Mouse (Mus musculus): ENCODE results near the gene Zfp811. TPM values are rescaled to one million over a fixed set of nuclear protein-coding genes. Genes with fewer than 3 reads are reported as not detected.

Zfp811 gene
- polyA plus RNA-seq, 2 experiments: 2.8 to 3.7 TPM

GRCm38 (mm10) chr17:32786944-32787343, 22.8 kb downstream of the Zfp811 start:
- Histone ChIP-seq H3K27ac (replicated peaks; ENCODE audit: low read depth, low read length) (no peak overlapping the region), H3K4me2 (replicated peaks; ENCODE audit: low read depth, low read length, severe bottlenecking) (peak overlapping the region; percentile 63), H3K9me3 (ENCODE audit: control insufficient read depth, low read length) (no peaks in the 10 kb centered on the region), H3K9ac (ENCODE audit: low read depth, low read length, severe bottlenecking) (peak overlapping the region; percentile 92), H3K4me1 (ENCODE audit: control insufficient read depth, insufficient read depth, low read length) (peaks cover 17% of the 10 kb centered on the region), H3K36me3 (ENCODE audit: control insufficient read depth, insufficient read depth, low read length) (peaks cover 33% of the 10 kb centered on the region), H3K27me3 (ENCODE audit: control insufficient read depth, insufficient read depth, low read length) (no peaks in the 10 kb centered on the region), H3K4me3 (replicated peaks; ENCODE audit: low read length) (peak overlapping the region; percentile 82)
- TF ChIP-seq POLR2A (IDR thresholded peaks at IDR 0.05; ENCODE audit: borderline replicate concordance, extremely low read depth, insufficient read depth, insufficient read length): no peak
- no peak for DNase-seq (ENCODE audit: low spot score)
- no peak for ATAC-seq (ENCODE audit: low FRiP score, low read depth)
- WGBS: 69% methylated on average over 6 of the region's 6 CpGs

- H3K27me3 ChIP-seq (ENCODE audit: control insufficient read depth, insufficient read depth, low read length): no peaks in the 10 kb centered on the region
- H3K4me3 ChIP-seq (replicated peaks; ENCODE audit: low read length): no peak overlapping the region
- H3K4me1 ChIP-seq (ENCODE audit: control insufficient read depth, insufficient read depth, low read length): peaks cover 17% of the 10 kb centered on the region
- H3K27ac ChIP-seq (replicated peaks; ENCODE audit: low read depth, low read length): no peak overlapping the region
- H3K4me2 ChIP-seq (replicated peaks; ENCODE audit: low read depth, low read length, severe bottlenecking): no peak overlapping the region
- no peak for DNase-seq (ENCODE audit: low spot score)
- WGBS: 82% methylated on average over 3 of the region's 3 CpGs
- ATAC-seq (ENCODE audit: low FRiP score, low read depth): no peak
- peaks cover 33% of the 10 kb centered on the region for H3K36me3 ChIP-seq (ENCODE audit: control insufficient read depth, insufficient read depth, low read length)
- H3K9ac ChIP-seq (ENCODE audit: low read depth, low read length, severe bottlenecking): no peak overlapping the region
- no peaks in the 10 kb centered on the region for H3K9me3 ChIP-seq (ENCODE audit: control insufficient read depth, low read length)
- TF ChIP-seq POLR2A (IDR thresholded peaks at IDR 0.05; ENCODE audit: borderline replicate concordance, extremely low read depth, insufficient read depth, insufficient read length): no peak
These were observed 24.1 kb downstream of the Zfp811 start for GRCm38 (mm10) chr17:32785656-32786055.

GRCm38 (mm10) chr17:32777564-32777963, 32.2 kb downstream of the Zfp811 start:
- peaks cover 60% of the 10 kb centered on the region for H3K36me3 ChIP-seq (ENCODE audit: control insufficient read depth, insufficient read depth, low read length)
- no peak for ATAC-seq (ENCODE audit: low FRiP score, low read depth)
- 91% methylated on average over 3 of the region's 3 CpGs for WGBS

GRCm38 (mm10) chr17:32771213-32771612, 38.5 kb downstream of the Zfp811 start:
- H3K4me2 ChIP-seq (replicated peaks; ENCODE audit: low read depth, low read length, severe bottlenecking): no peak overlapping the region
- no peak for TF ChIP-seq POLR2A (IDR thresholded peaks at IDR 0.05; ENCODE audit: borderline replicate concordance, extremely low read depth, insufficient read depth, insufficient read length)
- no peak for ATAC-seq (ENCODE audit: low FRiP score, low read depth)
- H3K9ac ChIP-seq (ENCODE audit: low read depth, low read length, severe bottlenecking): no peak overlapping the region
- H3K27me3 ChIP-seq (ENCODE audit: control insufficient read depth, insufficient read depth, low read length): no peaks in the 10 kb centered on the region
- no peak overlapping the region for H3K27ac ChIP-seq (replicated peaks; ENCODE audit: low read depth, low read length)
- no peak for DNase-seq (ENCODE audit: low spot score)
- peaks cover 90% of the 10 kb centered on the region for H3K36me3 ChIP-seq (ENCODE audit: control insufficient read depth, insufficient read depth, low read length)
- WGBS: 86% methylated on average over 1 of the region's 1 CpGs
- 0 out of 2 replicates have a peak, but pooled peaks cover 5% of the 10 kb centered on the region for H3K9me3 ChIP-seq (ENCODE audit: control insufficient read depth, low read length)
- H3K4me1 ChIP-seq (ENCODE audit: control insufficient read depth, insufficient read depth, low read length): no peaks in the 10 kb centered on the region
- H3K4me3 ChIP-seq (replicated peaks; ENCODE audit: low read length): no peak overlapping the region

More at GRCm38 (mm10) chr17:32777564-32777963, 32.2 kb downstream of the Zfp811 start:
- no peak overlapping the region for H3K27ac ChIP-seq (replicated peaks; ENCODE audit: low read depth, low read length)
- H3K27me3 ChIP-seq (ENCODE audit: control insufficient read depth, insufficient read depth, low read length): no peaks in the 10 kb centered on the region
- H3K4me3 ChIP-seq (replicated peaks; ENCODE audit: low read length): no peak overlapping the region
- no peaks in the 10 kb centered on the region for H3K9me3 ChIP-seq (ENCODE audit: control insufficient read depth, low read length)
- TF ChIP-seq POLR2A (IDR thresholded peaks at IDR 0.05; ENCODE audit: borderline replicate concordance, extremely low read depth, insufficient read depth, insufficient read length): no peak
- H3K4me1 ChIP-seq (ENCODE audit: control insufficient read depth, insufficient read depth, low read length): no peaks in the 10 kb centered on the region
- H3K4me2 ChIP-seq (replicated peaks; ENCODE audit: low read depth, low read length, severe bottlenecking): no peak overlapping the region
- no peak overlapping the region for H3K9ac ChIP-seq (ENCODE audit: low read depth, low read length, severe bottlenecking)
- DNase-seq (ENCODE audit: low spot score): no peak

- 0 out of 2 replicates have a peak, but pooled peaks cover 7% of the 10 kb centered on the region for H3K9me3 ChIP-seq (ENCODE audit: control insufficient read depth, low read length)
- no peaks in the 10 kb centered on the region for H3K27me3 ChIP-seq (ENCODE audit: control insufficient read depth, insufficient read depth, low read length)
- H3K27ac ChIP-seq (replicated peaks; ENCODE audit: low read depth, low read length): no peak overlapping the region
- H3K4me3 ChIP-seq (replicated peaks; ENCODE audit: low read length): no peak overlapping the region
- ATAC-seq (ENCODE audit: low FRiP score, low read depth) (no peak), DNase-seq (ENCODE audit: low spot score) (no peak)
- no peak for TF ChIP-seq POLR2A (IDR thresholded peaks at IDR 0.05; ENCODE audit: borderline replicate concordance, extremely low read depth, insufficient read depth, insufficient read length)
- peaks cover 67% of the 10 kb centered on the region for H3K36me3 ChIP-seq (ENCODE audit: control insufficient read depth, insufficient read depth, low read length)
- no peak overlapping the region for H3K9ac ChIP-seq (ENCODE audit: low read depth, low read length, severe bottlenecking)
- WGBS: 96% methylated on average over 2 of the region's 2 CpGs
- H3K4me1 ChIP-seq (ENCODE audit: control insufficient read depth, insufficient read depth, low read length): no peaks in the 10 kb centered on the region
- H3K4me2 ChIP-seq (replicated peaks; ENCODE audit: low read depth, low read length, severe bottlenecking): no peak overlapping the region
These were observed 43.3 kb downstream of the Zfp811 start for GRCm38 (mm10) chr17:32766422-32766821.

GRCm38 (mm10) chr17:32757331-32757730, 52.4 kb downstream of the Zfp811 start:
- H3K4me2 ChIP-seq (replicated peaks; ENCODE audit: low read depth, low read length, severe bottlenecking): no peak overlapping the region
- no peaks in the 10 kb centered on the region for H3K36me3 ChIP-seq (ENCODE audit: control insufficient read depth, insufficient read depth, low read length)
- no peak overlapping the region for H3K27ac ChIP-seq (replicated peaks; ENCODE audit: low read depth, low read length)
- no peaks in the 10 kb centered on the region for H3K9me3 ChIP-seq (ENCODE audit: control insufficient read depth, low read length)
- ATAC-seq (ENCODE audit: low FRiP score, low read depth) (no peak), DNase-seq (ENCODE audit: low spot score) (no peak)
- H3K27me3 ChIP-seq (ENCODE audit: control insufficient read depth, insufficient read depth, low read length): no peaks in the 10 kb centered on the region
- no peak for TF ChIP-seq POLR2A (IDR thresholded peaks at IDR 0.05; ENCODE audit: borderline replicate concordance, extremely low read depth, insufficient read depth, insufficient read length)
- H3K9ac ChIP-seq (ENCODE audit: low read depth, low read length, severe bottlenecking): no peak overlapping the region
- 69% methylated on average over 5 of the region's 5 CpGs for WGBS
- H3K4me1 ChIP-seq (ENCODE audit: control insufficient read depth, insufficient read depth, low read length): no peaks in the 10 kb centered on the region
- H3K4me3 ChIP-seq (replicated peaks; ENCODE audit: low read length): no peak overlapping the region

Data from limb, embryonic 14.5 days (tissue).